25 mouse cellular contexts compared by ENCODE assay signal in the genomic region with DNA sequence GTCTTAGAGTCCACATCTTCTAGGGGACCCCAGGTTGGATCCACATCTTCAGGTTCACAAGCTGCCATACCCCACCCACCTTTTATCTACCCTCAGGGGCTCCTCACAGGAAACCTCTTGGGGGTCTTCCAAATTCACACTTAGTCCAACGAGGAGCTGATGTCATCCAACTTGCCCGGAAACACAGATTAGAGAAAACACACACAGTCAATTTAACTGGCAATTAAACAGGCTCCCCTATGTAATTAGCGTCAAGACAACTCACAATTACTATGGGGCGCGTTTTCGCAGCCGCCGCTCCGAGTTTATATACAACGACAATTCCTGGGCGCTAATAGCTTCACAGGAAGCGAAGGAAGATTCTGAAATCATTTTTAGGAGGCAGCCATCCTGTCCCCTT.
A peak's percentile ranks its signal among the peaks of the same experiment; 100 is the strongest.
DNase-seq lines count a peak whose midpoint lies in the region; ATAC-seq and TF ChIP-seq lines count a peak whose summit lies in the region.
"Had no signal": no experiment of that assay in that cellular context is flagged by ENCODE, and none has a peak within 500 bp of the region (broad histone marks: within the 10 kb centered on the region; RNA-seq: fewer than 3 reads in every experiment).

No protein-coding gene starts in this region.

- H3K4me3 ChIP-seq in forebrain, embryonic 16.5 days (replicated peaks; ENCODE audit: low read length), result no peak overlapping the region
- no peak overlapping the region for H3K4me3 ChIP-seq in forebrain, embryonic 12.5 days (replicated peaks)
- H3K4me3 ChIP-seq in hindbrain, postnatal 0 days (ENCODE audit: low read length), result no peak overlapping the region
- no peak overlapping the region for H3K4me3 ChIP-seq in hindbrain, embryonic 13.5 days
- H3K4me3 ChIP-seq: embryonic facial prominence, embryonic 12.5 days; embryonic facial prominence, embryonic 15.5 days; forebrain, embryonic 15.5 days; gastrocnemius, adult 2 months; hindbrain, embryonic 12.5 days; intestine, embryonic 15.5 days had no signal

- peak overlapping the region; percentile 5; the same call in 1 of the 2 replicates for H3K4me2 ChIP-seq in forebrain, embryonic 16.5 days (ENCODE audit: low read length)
- H3K4me2 ChIP-seq in forebrain, embryonic 12.5 days, result no peak overlapping the region
- H3K4me2 ChIP-seq in hindbrain, postnatal 0 days (ENCODE audit: low read depth, low read length), result no peak overlapping the region
- H3K4me2 ChIP-seq in hindbrain, embryonic 13.5 days, result no peak overlapping the region
- H3K4me2 ChIP-seq: embryonic facial prominence, embryonic 12.5 days; embryonic facial prominence, embryonic 15.5 days; forebrain, embryonic 15.5 days; heart, embryonic 11.5 days; hindbrain, embryonic 12.5 days; intestine, embryonic 15.5 days had no signal

- no peak overlapping the region for H3K9ac ChIP-seq in forebrain, embryonic 16.5 days (replicated peaks; ENCODE audit: low read depth, low read length)
- no peak overlapping the region for H3K9ac ChIP-seq in forebrain, embryonic 12.5 days
- no peak overlapping the region for H3K9ac ChIP-seq in hindbrain, postnatal 0 days (replicated peaks; ENCODE audit: low read length)
- H3K9ac ChIP-seq in hindbrain, embryonic 13.5 days, result no peak overlapping the region
- H3K9ac ChIP-seq: embryonic facial prominence, embryonic 12.5 days; embryonic facial prominence, embryonic 15.5 days; forebrain, embryonic 15.5 days; hindbrain, embryonic 12.5 days; intestine, embryonic 15.5 days had no signal

- no peak for ATAC-seq in forebrain, embryonic 16.5 days
- ATAC-seq in forebrain, embryonic 12.5 days (ENCODE audit: low FRiP score), result no peak
- ATAC-seq in hindbrain, postnatal 0 days, result no peak
- no peak for ATAC-seq in hindbrain, embryonic 13.5 days (ENCODE audit: low FRiP score)
- ATAC-seq: forebrain, embryonic 15.5 days; intestine, embryonic 15.5 days; Patski had no signal

- H3K4me1 ChIP-seq in forebrain, embryonic 16.5 days (replicated peaks; ENCODE audit: control insufficient read depth, insufficient read depth, low read length), result peaks cover 18% of the 10 kb centered on the region
- peaks cover 10% of the 10 kb centered on the region; the same call in 1 of the 2 replicates for H3K4me1 ChIP-seq in forebrain, embryonic 12.5 days
- H3K4me1 ChIP-seq in hindbrain, postnatal 0 days (ENCODE audit: insufficient read depth, low read length), result no peaks in the 10 kb centered on the region; the same call in 1 of the 2 replicates
- H3K4me1 ChIP-seq in hindbrain, embryonic 13.5 days (replicated peaks), result peaks cover 13% of the 10 kb centered on the region
- H3K4me1 ChIP-seq: embryonic facial prominence, embryonic 12.5 days; intestine, embryonic 15.5 days had no signal

- no peak for TF ChIP-seq CTCF in hindbrain, postnatal 0 days (IDR thresholded peaks at IDR 0.05; ENCODE audit: low read depth)
- no peak for TF ChIP-seq CTCF in brain, embryonic 14.5 days (IDR thresholded peaks at IDR 0.05; ENCODE audit: borderline replicate concordance, extremely low read depth, insufficient read depth, insufficient read length)

- peaks cover 12% of the 10 kb centered on the region; the same call in 1 of the 2 replicates for H3K27me3 ChIP-seq in forebrain, embryonic 16.5 days (replicated peaks; ENCODE audit: control insufficient read depth, insufficient read depth, low read length)
- H3K27me3 ChIP-seq in forebrain, embryonic 12.5 days, result peaks cover 13% of the 10 kb centered on the region; the same call in 1 of the 2 replicates
- no peaks in the 10 kb centered on the region; the same call in 1 of the 2 replicates for H3K27me3 ChIP-seq in hindbrain, postnatal 0 days (ENCODE audit: insufficient read depth, low read length)
- no peaks in the 10 kb centered on the region for H3K27me3 ChIP-seq in hindbrain, embryonic 13.5 days
- H3K27me3 ChIP-seq: embryonic facial prominence, embryonic 12.5 days; embryonic facial prominence, embryonic 15.5 days; hindbrain, embryonic 12.5 days; intestine, embryonic 15.5 days; Patski had no signal

- H3K36me3 ChIP-seq in forebrain, embryonic 16.5 days (ENCODE audit: control insufficient read depth, insufficient read depth), result no peaks in the 10 kb centered on the region
- no peaks in the 10 kb centered on the region for H3K36me3 ChIP-seq in forebrain, embryonic 12.5 days (replicated peaks)
- no peaks in the 10 kb centered on the region for H3K36me3 ChIP-seq in hindbrain, postnatal 0 days (ENCODE audit: insufficient read depth, low read length)
- H3K36me3 ChIP-seq in hindbrain, embryonic 13.5 days, result no peaks in the 10 kb centered on the region
- H3K36me3 ChIP-seq: embryonic facial prominence, embryonic 12.5 days; embryonic facial prominence, embryonic 15.5 days; forebrain, embryonic 15.5 days; G1E; hindbrain, embryonic 12.5 days; intestine, embryonic 15.5 days had no signal

- TF ChIP-seq POLR2A in brain, embryonic 14.5 days (IDR thresholded peaks at IDR 0.05; ENCODE audit: borderline replicate concordance, extremely low read depth, insufficient read depth, insufficient read length, poor library complexity, severe bottlenecking), result no peak

- no peaks in the 10 kb centered on the region for H3K9me3 ChIP-seq in forebrain, embryonic 16.5 days (ENCODE audit: control insufficient read depth, low read length)
- H3K9me3 ChIP-seq in forebrain, embryonic 12.5 days, result no peaks in the 10 kb centered on the region
- no peaks in the 10 kb centered on the region for H3K9me3 ChIP-seq in hindbrain, postnatal 0 days (ENCODE audit: low read length)
- H3K9me3 ChIP-seq in hindbrain, embryonic 13.5 days, result no peaks in the 10 kb centered on the region
- H3K9me3 ChIP-seq: embryonic facial prominence, embryonic 12.5 days; embryonic facial prominence, embryonic 15.5 days; forebrain, embryonic 15.5 days; hindbrain, embryonic 12.5 days; intestine, embryonic 15.5 days had no signal

- no peak overlapping the region for H3K27ac ChIP-seq in forebrain, embryonic 16.5 days (ENCODE audit: low read length)
- H3K27ac ChIP-seq in forebrain, embryonic 12.5 days, result no peak overlapping the region
- H3K27ac ChIP-seq in hindbrain, postnatal 0 days, result no peak overlapping the region
- no peak overlapping the region for H3K27ac ChIP-seq in hindbrain, embryonic 13.5 days
- H3K27ac ChIP-seq: embryonic facial prominence, embryonic 12.5 days; embryonic facial prominence, embryonic 15.5 days; forebrain, embryonic 15.5 days; gastrocnemius, adult 2 months; hindbrain, embryonic 12.5 days; intestine, embryonic 15.5 days had no signal

- 23% methylated on average over 12 of the region's 12 CpGs for WGBS in forebrain, embryonic 16.5 days
- 40% methylated on average over 12 of the region's 12 CpGs for WGBS in forebrain, embryonic 12.5 days
- 60% methylated on average over 12 of the region's 12 CpGs for WGBS in hindbrain, postnatal 0 days
- 80% methylated on average over 12 of the region's 12 CpGs for WGBS in hindbrain, embryonic 13.5 days

- peak; percentile 34 for DNase-seq in hindbrain, postnatal 0 days (ENCODE audit: low spot score)
- peak; percentile 76 for DNase-seq in brain, embryonic 14.5 days (ENCODE audit: low read depth)
- DNase-seq in lung, postnatal 36 days, result no peak
- DNase-seq: adrenal gland, postnatal 10 days; adrenal gland, postnatal 36 days; B cell, adult 2 months; cerebellum, adult 11 months; cerebellum, adult 2 months; cerebellum, adult 9-11 months; cerebellum, postnatal 25 days; gastrocnemius, adult 2 months; gastrocnemius, postnatal 14 days; heart, adult 11 months; kidney, adult 11 months had no signal
